Mouse (Mus musculus) kidney, postnatal 0 days (tissue): ENCODE measurements around the gene Gm14391. TPM values are rescaled to one million over a fixed set of nuclear protein-coding genes. Genes with fewer than 3 reads are reported as not detected.
"Not testable (repeated sequence)": the region's sequence is repeated elsewhere in the genome, so short reads cannot be mapped to it uniquely, and the experiment has no call there.

ENCODE experiments used
- ATAC-seq: fragments of 200-750 bp; cut with Nextera tagmentation; replicated peaks from 2 replicates; pipeline ENCODE4 v1.8.0; 2017; ENCODE audit warnings: low read depth, moderate number of reproducible peaks, moderate TSS enrichment, moderate library complexity; ENCODE audit not compliant: low FRiP score
- DNase-seq: peaks from one replicate; pipeline ENCODE4 v3.0.0-alpha.2; 2016; ENCODE audit warnings: low spot score
- H3K27ac ChIP-seq: fragments of 300-500 bp; sonication (generic); 2 replicates; pipeline ENCODE4 v1.5.1; 2014; ENCODE audit warnings: mild to moderate bottlenecking
- H3K27me3 ChIP-seq: fragments of 300-500 bp; sonication (generic); 2 replicates; pipeline ENCODE4 v1.6.1; 2014; ENCODE audit warnings: low read length, mixed read lengths; ENCODE audit not compliant: insufficient read depth
- H3K36me3 ChIP-seq: fragments of 300-500 bp; sonication (generic); 2 replicates; pipeline ENCODE4 v1.6.1; 2014; ENCODE audit warnings: low read length, mixed read lengths; ENCODE audit not compliant: insufficient read depth
- H3K4me1 ChIP-seq: fragments of 300-500 bp; sonication (generic); replicated peaks from 2 replicates; pipeline ENCODE4 v1.6.1; 2014; ENCODE audit warnings: antibody characterized with exemption, low read length, mixed read lengths; ENCODE audit not compliant: insufficient read depth
- H3K4me2 ChIP-seq: fragments of 300-500 bp; sonication (generic); 2 replicates; pipeline ENCODE4 v1.6.1; 2014; ENCODE audit warnings: mild to moderate bottlenecking, low read length, moderate library complexity, mixed read lengths
- H3K4me3 ChIP-seq: fragments of 300-500 bp; sonication (generic); replicated peaks from 2 replicates; pipeline ENCODE4 v1.5.1; 2014; ENCODE audit warnings: low read depth, low read length
- H3K9ac ChIP-seq: fragments of 300-500 bp; sonication (generic); 2 replicates; pipeline ENCODE4 v1.6.1; 2014; ENCODE audit warnings: low read depth, low read length
- H3K9me3 ChIP-seq: fragments of 300-500 bp; sonication (generic); replicated peaks from 2 replicates; pipeline ENCODE4 v1.6.1; 2016; ENCODE audit warnings: low read length, inconsistent platforms, mixed read lengths
- CTCF ChIP-seq: IDR thresholded peaks from 2 replicates; pipeline ENCODE4 v1.5.1; 2016; ENCODE audit warnings: antibody characterized with exemption, low read depth, mild to moderate bottlenecking, moderate library complexity
- WGBS: fragments of 180-500 bp; shearing (Covaris S2); extraction: QIAGEN DNeasy Blood & Tissue Kit; methylation state at CpG from one replicate; pipeline ENCODE4 v1.1.7; 2014; 5-methylcytosine and 5-hydroxymethylcytosine counted together
- polyA plus RNA-seq: library from polyadenylated mRNA; unstranded; fragments of >200 nt; fragmentation: Nextera tagmentation; extraction: Ambion mirVana; gene quantifications from 2 replicates; pipeline ENCODE4 v1.2.1, GENCODE M21; 2015

The Gm14391 gene
- polyA plus RNA-seq: 3.0 and 4.0 TPM in 2 replicates

DNA sequence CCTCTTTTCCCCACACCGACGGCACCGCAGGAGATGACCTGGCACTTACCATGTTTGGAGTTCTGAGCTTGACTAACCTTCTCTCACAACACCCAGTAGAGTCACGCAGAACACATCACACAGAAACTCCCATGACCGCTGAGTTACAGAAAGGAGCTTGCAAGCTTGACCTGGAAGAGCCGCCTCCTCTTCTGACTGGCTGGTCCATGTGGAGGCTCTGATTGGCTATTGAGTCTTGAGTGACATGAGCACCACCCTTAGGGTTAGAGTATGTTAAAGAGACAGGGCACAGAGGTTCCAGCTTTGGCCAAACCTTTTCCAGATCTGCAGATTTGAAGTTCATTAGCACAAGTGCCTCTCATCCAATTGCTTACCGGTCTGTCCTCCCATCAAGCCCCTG lies at the start of gene Gm14391:
TSS of gene Gm14391 (minus strand) at position 186 of the 400 bp plus-strand sequence.
- not testable (repeated sequence) for H3K9me3 ChIP-seq, DNase-seq, H3K9ac ChIP-seq, H3K27me3 ChIP-seq, H3K4me3 ChIP-seq, H3K36me3 ChIP-seq, H3K27ac ChIP-seq, H3K4me1 ChIP-seq, ATAC-seq, H3K4me2 ChIP-seq
- no CpG with 5 or more reads among the region's 7 CpGs for WGBS

DNA sequence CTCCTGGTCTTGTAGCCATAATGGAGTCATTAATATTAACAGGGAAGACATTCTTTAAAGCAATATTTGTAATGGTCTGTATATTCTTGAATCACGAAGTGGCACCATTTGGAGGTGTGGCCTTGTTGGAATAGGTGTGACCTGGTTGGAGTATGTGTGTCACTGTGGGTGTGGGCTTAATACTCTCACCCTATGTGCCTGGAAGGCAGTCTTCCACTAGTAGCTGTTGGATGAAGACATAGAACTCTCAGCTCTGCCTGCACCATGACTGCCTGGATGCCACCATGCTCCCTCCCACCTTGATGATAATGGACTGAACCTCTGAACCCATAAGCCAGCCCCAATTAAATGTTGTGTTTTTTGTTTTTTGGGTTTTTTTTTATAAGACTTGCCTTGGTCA lies 27.7 kb downstream of the Gm14391 start:
- 62% methylated on average over 1 of the region's 1 CpGs for WGBS

DNA sequence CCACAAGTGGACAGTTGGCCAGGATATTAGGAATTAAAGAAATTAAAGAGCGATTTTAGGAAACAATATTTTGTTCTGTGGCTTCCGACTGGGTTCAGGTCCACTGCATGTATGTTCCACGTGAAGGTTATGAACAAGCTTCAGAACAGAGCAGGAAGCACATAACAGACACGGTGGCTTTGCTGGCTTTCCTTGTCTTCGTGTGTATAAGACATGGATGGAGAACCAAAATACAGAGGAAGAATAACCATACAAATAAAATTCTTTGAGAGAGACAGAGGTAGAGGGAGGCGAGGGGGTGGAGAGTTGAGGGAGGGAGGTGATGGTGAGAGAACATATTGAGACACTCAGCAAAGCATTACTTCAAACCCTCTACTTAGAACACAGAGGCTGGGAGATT lies 30.4 kb downstream of the Gm14391 start:
- Histone ChIP-seq H3K27ac (no peak overlapping the region), H3K9me3 (no peaks in the 10 kb centered on the region), H3K27me3 (no peaks in the 10 kb centered on the region), H3K4me2 (no peak overlapping the region), H3K36me3 (no peaks in the 10 kb centered on the region), H3K9ac (no peak overlapping the region), H3K4me3 (no peak overlapping the region), H3K4me1 (no peaks in the 10 kb centered on the region)
- DNase-seq: no peak
- no peak for TF ChIP-seq CTCF
- ATAC-seq: no peak
- 81% methylated on average over 6 of the region's 6 CpGs for WGBS

More for the DNA sequence above, 27.7 kb downstream of the Gm14391 start:
- not testable (repeated sequence) for H3K9ac ChIP-seq, H3K4me3 ChIP-seq, H3K36me3 ChIP-seq, ATAC-seq, H3K27me3 ChIP-seq, H3K27ac ChIP-seq, H3K4me2 ChIP-seq, H3K4me1 ChIP-seq, DNase-seq, H3K9me3 ChIP-seq

DNA sequence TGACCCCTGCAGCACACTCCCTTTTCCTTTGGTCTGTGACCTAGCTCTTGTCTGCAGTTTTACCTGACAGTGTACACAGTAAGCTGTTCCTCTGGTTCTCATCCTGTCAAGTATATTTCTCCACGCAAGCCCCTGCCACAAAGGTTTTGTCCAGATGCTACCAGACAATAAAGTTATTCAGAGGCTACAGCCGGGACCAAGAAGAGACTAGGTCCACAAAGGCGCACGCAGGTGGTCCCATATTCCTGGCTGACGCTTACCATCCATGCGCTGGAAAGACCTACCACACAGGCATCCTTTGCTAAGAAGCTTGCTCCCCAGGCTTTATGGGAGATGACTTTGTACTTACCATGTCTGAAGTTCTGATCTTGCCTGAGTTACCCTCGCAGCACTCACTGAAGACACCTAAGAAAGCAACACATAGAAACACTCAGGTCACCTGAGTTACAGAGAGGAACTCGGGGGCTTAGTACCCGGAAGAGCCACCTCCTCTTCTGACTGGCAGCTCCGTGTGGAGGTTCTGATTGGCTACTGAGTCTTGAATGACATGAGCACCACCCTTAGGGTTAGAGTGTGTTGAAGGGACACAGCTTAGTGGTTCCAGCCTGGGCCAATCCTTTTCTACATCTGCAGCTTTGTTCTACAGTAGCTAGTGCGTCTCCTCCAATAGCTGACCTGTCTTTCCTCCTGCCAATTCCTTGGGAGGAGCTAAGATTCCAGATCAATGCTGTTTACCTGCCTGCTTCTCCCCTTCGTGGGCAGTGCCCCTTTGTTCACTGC lies 31.1 kb downstream of the Gm14391 start, which contains the start of gene Gm14443:
TSS of gene Gm14443 (minus strand) at position 471 of the 780 bp plus-strand sequence.
- not testable (repeated sequence) for H3K27me3 ChIP-seq, H3K4me3 ChIP-seq, H3K4me1 ChIP-seq, H3K9ac ChIP-seq, H3K27ac ChIP-seq, H3K36me3 ChIP-seq, H3K9me3 ChIP-seq, ATAC-seq, DNase-seq, H3K4me2 ChIP-seq
- 80% methylated on average over 12 of the region's 12 CpGs for WGBS

DNA sequence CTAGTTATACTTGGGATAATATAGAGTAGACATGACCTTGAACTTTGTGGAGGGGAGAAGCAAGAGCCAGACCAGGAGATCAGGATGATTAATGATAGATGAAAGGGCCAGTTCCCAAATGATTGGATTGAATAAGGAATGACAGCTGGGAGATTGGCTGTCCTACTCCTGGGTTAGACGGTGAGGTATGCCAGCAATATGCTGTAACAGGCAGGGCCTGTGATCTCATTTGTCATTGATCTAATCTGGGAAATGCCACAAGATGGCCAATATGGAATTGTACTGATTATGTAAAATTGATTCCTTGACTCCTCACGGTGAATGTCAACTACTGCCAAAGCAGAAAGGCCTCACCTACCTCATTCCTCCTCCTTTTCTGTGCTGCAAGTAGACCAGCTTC lies 32.7 kb downstream of the Gm14391 start:
- H3K4me3 ChIP-seq, H3K9ac ChIP-seq, H3K4me1 ChIP-seq, H3K27me3 ChIP-seq, H3K9me3 ChIP-seq, ATAC-seq, H3K27ac ChIP-seq, H3K36me3 ChIP-seq, DNase-seq, H3K4me2 ChIP-seq: not testable (repeated sequence)
- WGBS: 85% methylated on average over 2 of the region's 2 CpGs

DNA sequence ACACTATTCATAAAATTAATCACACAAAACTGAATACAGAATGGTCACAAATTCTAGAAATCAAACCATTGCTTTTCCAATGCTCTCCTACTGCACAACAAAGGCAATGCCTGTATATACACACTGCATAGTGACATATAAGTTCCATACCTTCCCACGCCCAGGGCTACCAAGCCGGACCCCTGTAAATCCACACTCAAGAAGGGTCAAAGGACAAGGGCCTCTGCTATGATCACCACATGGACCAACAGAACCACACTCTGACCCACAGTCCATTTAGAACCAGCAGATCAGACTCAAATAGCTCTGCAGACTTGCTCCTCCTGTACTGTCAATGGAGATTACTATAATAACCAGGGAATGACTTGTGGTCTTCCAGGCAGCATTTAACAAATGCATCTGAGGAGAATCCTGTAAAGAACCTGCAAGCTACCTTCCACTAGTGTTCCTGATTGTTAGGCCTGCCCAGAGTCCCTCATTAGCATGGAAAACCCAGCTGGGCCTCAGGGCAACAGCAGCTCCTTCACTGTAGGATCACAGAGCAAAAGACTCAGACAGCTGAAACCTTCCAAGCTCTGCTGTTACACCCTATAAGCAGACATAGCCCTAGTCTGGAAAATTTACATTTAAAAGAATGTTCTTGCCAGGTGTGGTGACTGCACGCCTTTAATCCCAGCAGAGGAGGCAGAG lies 33.7 kb downstream of the Gm14391 start:
- ATAC-seq: not testable (repeated sequence)

More for the DNA sequence above, 33.7 kb downstream of the Gm14391 start:
- not testable (repeated sequence) for H3K4me3 ChIP-seq, H3K36me3 ChIP-seq, H3K9ac ChIP-seq, H3K4me1 ChIP-seq, H3K9me3 ChIP-seq, DNase-seq, H3K27ac ChIP-seq, H3K4me2 ChIP-seq, H3K27me3 ChIP-seq
- WGBS: 88% methylated on average over 3 of the region's 3 CpGs
